Mouse (Mus musculus) forebrain, embryonic 15.5 days (tissue): Measurements from ENCODE around the gene Rac1. TPM values are rescaled to one million over a fixed set of nuclear protein-coding genes. Genes with fewer than 3 reads are reported as not detected.

Experiments
- ATAC-seq: fragments of 200-750 bp; cut with Nextera tagmentation; replicated peaks from 2 replicates; pipeline ENCODE4 v1.8.0; 2017; ENCODE audit warnings: mild to moderate bottlenecking, moderate TSS enrichment, moderate library complexity
- H3K27ac ChIP-seq: fragments of 300-500 bp; sonication (generic); replicated peaks from 2 replicates; pipeline ENCODE4 v1.5.1; 2015; ENCODE audit warnings: mild to moderate bottlenecking, inconsistent platforms
- H3K27me3 ChIP-seq: fragments of 300-500 bp; sonication (generic); 2 replicates; pipeline ENCODE4 v1.6.1; 2015; ENCODE audit warnings: inconsistent platforms
- H3K36me3 ChIP-seq: fragments of 300-500 bp; sonication (generic); 2 replicates; pipeline ENCODE4 v1.6.1; 2015; ENCODE audit warnings: mild to moderate bottlenecking, inconsistent platforms
- H3K4me1 ChIP-seq: fragments of 300-500 bp; sonication (generic); 2 replicates; pipeline ENCODE4 v1.6.1; 2015; ENCODE audit warnings: inconsistent platforms
- H3K4me2 ChIP-seq: fragments of 300-500 bp; sonication (generic); replicated peaks from 2 replicates; pipeline ENCODE4 v1.6.1; 2015; ENCODE audit warnings: mild to moderate bottlenecking, inconsistent platforms
- H3K4me3 ChIP-seq: fragments of 300-500 bp; sonication (generic); 2 replicates; pipeline ENCODE4 v1.5.1; 2015; ENCODE audit warnings: mild to moderate bottlenecking, inconsistent platforms
- H3K9ac ChIP-seq: fragments of 300-500 bp; sonication (generic); replicated peaks from 2 replicates; pipeline ENCODE4 v1.6.1; 2015; ENCODE audit warnings: mild to moderate bottlenecking, inconsistent platforms
- H3K9me3 ChIP-seq: fragments of 300-500 bp; sonication (generic); 2 replicates; pipeline ENCODE4 v1.6.1; 2016; ENCODE audit warnings: inconsistent platforms
- WGBS: fragments of 180-500 bp; shearing (Covaris S2); methylation state at CpG from one replicate; pipeline ENCODE4 v1.1.7; 2015; ENCODE audit warnings: mixed read lengths; 5-methylcytosine and 5-hydroxymethylcytosine counted together
- polyA plus RNA-seq: library from polyadenylated mRNA; unstranded; fragments of >200 nt; fragmentation: Nextera tagmentation; extraction: Ambion mirVana; gene quantifications from 2 replicates; pipeline ENCODE4 v1.2.1, GENCODE M21; 2015

Gene Rac1
- polyA plus RNA-seq, 1 experiment from 2014 or later, result 402 TPM

DNA sequence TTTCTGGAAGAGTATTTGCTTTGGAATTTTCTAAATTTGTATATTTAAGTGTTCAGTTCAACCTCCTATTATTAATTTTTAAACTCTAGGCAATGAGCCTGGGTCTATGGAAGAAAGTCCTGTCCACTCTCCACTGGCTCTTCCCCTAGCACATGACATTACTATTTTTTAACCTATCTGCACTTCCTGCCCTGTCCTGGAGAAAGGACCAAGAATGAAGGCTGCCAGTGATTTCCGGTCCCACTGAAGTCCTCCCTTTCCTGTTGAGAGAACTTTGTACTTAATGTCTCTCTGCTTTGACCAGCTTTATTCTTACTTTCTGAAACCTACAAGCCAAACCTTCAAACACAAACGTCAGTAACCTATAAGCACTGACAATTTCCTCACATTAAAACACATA lies 7.4 kb downstream of the Rac1 start:
- no peaks in the 10 kb centered on the region for H3K9me3 ChIP-seq
- H3K27ac ChIP-seq, result no peak overlapping the region
- H3K27me3 ChIP-seq, result no peaks in the 10 kb centered on the region
- H3K4me1 ChIP-seq, result peaks cover 10% of the 10 kb centered on the region
- H3K36me3 ChIP-seq, result peaks cover 12% of the 10 kb centered on the region
- H3K4me2 ChIP-seq, result no peak overlapping the region
- WGBS, result 87% methylated on average over 2 of the region's 2 CpGs
- no peak overlapping the region for H3K9ac ChIP-seq
- no peak overlapping the region for H3K4me3 ChIP-seq
- no peak for ATAC-seq

DNA sequence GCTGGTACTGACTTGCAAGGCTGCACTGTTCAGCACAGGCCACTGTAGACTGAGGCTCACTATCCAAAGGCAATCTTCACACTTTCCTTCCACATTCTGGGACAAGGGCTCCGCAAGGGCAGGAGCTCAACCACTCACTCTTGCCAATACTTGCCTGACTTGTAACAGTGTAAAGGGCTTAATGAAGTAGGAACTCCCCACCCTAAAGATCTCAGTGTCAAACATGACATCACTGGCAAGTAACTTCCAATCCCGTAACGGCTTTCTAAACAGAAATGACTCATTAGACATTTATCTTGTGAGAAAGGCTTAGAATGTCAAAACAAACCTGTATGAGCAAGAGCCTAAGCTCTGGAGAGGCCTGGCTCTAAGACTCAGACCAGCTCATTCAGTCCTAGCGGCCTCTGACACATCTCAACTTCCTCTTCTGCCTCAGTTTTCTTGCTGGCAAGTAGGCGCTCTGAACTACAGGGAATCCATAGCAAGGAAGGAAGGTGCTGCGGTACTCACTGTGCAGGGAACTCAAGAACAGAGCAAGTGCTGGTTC lies 9.7 kb downstream of the Rac1 start:
- no peaks in the 10 kb centered on the region for H3K4me1 ChIP-seq
- H3K9ac ChIP-seq, result no peak overlapping the region
- no peak overlapping the region for H3K4me3 ChIP-seq
- H3K27ac ChIP-seq, result no peak overlapping the region
- no peak overlapping the region for H3K4me2 ChIP-seq
- ATAC-seq, result no peak
- WGBS, result 72% methylated on average over 6 of the region's 6 CpGs
- no peaks in the 10 kb centered on the region for H3K9me3 ChIP-seq
- H3K36me3 ChIP-seq, result peaks cover 33% of the 10 kb centered on the region
- H3K27me3 ChIP-seq, result no peaks in the 10 kb centered on the region

DNA sequence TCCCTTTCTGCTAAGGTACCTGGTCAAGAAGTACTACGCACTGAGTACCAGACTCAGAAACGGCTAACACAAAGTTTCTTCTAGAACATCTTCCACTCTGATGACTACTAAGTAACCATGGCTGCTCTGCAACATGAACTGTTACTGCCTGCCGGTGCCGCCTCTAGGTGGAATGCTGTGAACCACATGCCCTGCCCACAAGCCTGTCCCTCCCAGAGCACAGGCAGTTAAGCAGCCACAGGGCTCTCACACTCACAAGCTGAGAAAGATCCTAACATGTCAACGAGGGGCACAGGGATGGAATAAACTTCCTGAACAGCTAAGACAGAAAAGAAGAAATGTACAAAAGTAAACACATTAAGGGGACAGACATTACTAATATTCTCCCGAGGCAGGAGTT lies 10.4 kb downstream of the Rac1 start:
- peaks cover 38% of the 10 kb centered on the region for H3K36me3 ChIP-seq
- 88% methylated on average over 6 of the region's 6 CpGs for WGBS

DNA sequence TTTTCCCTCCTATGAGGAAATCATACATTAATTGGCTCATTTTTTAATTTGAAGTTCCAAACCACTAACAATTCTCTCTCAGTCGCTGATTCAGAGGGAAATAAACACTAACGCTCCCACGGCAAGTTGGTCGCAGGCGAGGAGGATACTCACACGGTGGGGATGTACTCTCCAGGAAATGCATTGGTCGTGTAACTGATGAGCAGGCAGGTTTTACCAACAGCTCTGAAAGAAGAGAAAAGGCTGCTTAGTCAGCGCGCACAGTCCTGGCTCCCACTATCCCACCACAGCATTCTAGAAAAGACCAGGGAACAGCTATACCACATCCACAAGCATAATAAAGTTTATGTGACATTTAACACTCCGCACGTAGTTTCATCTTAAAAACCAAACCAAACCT lies 10.8 kb downstream of the Rac1 start:
- no peaks in the 10 kb centered on the region for H3K4me1 ChIP-seq
- ATAC-seq, result no peak
- no peak overlapping the region for H3K27ac ChIP-seq
- no peak overlapping the region for H3K4me3 ChIP-seq
- H3K9ac ChIP-seq, result no peak overlapping the region
- H3K27me3 ChIP-seq, result no peaks in the 10 kb centered on the region
- H3K36me3 ChIP-seq, result peaks cover 42% of the 10 kb centered on the region
- WGBS, result 91% methylated on average over 11 of the region's 11 CpGs
- H3K9me3 ChIP-seq, result no peaks in the 10 kb centered on the region
- no peak overlapping the region for H3K4me2 ChIP-seq

More for the DNA sequence above, 10.4 kb downstream of the Rac1 start:
- H3K27ac ChIP-seq, result no peak overlapping the region
- H3K9ac ChIP-seq, result no peak overlapping the region
- no peak overlapping the region for H3K4me2 ChIP-seq
- no peak overlapping the region for H3K4me3 ChIP-seq
- H3K4me1 ChIP-seq, result no peaks in the 10 kb centered on the region
- H3K27me3 ChIP-seq, result no peaks in the 10 kb centered on the region
- ATAC-seq, result no peak
- H3K9me3 ChIP-seq, result no peaks in the 10 kb centered on the region

DNA sequence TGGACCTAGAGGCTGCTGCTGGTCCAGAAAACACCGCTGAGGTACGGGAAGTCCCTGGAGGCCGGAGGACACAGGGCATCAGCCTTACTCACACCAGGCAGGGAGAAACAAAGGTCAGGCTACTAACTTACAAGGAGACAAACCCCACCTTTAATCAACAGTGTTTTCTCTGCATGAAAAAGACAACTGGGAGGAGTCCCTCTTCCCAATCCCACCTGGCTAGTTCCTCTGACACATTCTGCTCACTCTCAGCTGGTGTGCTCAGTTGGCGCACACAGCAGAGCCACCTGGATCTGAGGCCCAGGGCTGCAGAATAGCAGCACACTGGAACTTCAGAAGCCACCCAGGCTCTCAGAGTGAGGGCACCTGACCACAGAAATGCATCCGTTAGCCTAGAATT lies 13.0 kb downstream of the Rac1 start:
- Histone ChIP-seq H3K9ac (no peak overlapping the region), H3K4me3 (no peak overlapping the region), H3K4me1 (no peaks in the 10 kb centered on the region), H3K27me3 (no peaks in the 10 kb centered on the region), H3K4me2 (no peak overlapping the region), H3K36me3 (peaks cover 44% of the 10 kb centered on the region), H3K27ac (no peak overlapping the region), H3K9me3 (no peaks in the 10 kb centered on the region)
- no peak for ATAC-seq
- WGBS, result 98% methylated on average over 5 of the region's 5 CpGs

DNA sequence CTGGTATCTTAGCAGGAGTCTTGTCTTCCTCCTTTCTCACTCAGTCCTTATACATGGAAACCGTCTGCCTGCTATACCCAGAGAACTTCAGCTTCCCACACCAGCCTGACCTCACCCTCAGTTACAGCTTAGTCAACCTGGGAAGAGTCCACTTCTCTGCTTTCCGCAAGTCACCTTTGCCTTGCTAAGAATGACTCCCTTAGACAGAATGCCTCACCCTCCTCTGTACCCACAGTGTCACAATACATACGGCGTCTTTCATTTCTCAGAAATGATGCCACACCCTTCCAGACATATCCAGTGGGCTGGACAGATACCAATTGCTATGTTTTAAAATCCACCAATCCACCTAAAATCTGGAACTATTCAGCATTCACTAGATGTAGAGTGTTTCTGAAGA lies 15.5 kb downstream of the Rac1 start:
- peaks cover 48% of the 10 kb centered on the region for H3K36me3 ChIP-seq
- H3K4me1 ChIP-seq, result peaks cover 9% of the 10 kb centered on the region; the same call in 1 of the 2 replicates
- no peak for ATAC-seq
- no peak overlapping the region for H3K27ac ChIP-seq
- no peak overlapping the region for H3K9ac ChIP-seq
- 93% methylated on average over 4 of the region's 4 CpGs for WGBS
- H3K27me3 ChIP-seq, result no peaks in the 10 kb centered on the region
- no peaks in the 10 kb centered on the region for H3K9me3 ChIP-seq
- no peak overlapping the region for H3K4me3 ChIP-seq
- no peak overlapping the region for H3K4me2 ChIP-seq

DNA sequence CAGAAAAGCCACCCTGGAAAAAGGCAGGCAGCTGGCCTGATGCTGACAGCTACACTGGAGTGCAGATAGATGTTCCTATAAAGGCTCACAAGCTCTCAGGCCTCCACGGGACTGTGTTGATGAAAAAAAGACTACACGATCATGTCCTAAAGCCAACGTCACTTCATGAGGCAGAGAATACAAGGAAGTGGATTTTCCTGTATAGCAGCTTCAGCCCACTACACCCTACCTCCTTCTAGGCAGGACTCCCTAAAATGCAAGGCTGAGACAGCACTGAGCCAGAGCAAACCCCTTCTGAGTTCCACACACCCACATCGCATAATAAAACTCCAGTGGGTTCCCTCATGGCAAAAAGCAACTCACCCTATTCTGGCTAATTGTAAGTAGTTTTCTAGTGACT lies 16.3 kb downstream of the Rac1 start:
- no peak for ATAC-seq
- no peak overlapping the region for H3K4me3 ChIP-seq
- H3K9me3 ChIP-seq, result no peaks in the 10 kb centered on the region
- H3K4me2 ChIP-seq, result no peak overlapping the region
- H3K27me3 ChIP-seq, result no peaks in the 10 kb centered on the region
- WGBS, result 87% methylated on average over 4 of the region's 4 CpGs
- H3K9ac ChIP-seq, result no peak overlapping the region
- H3K27ac ChIP-seq, result no peak overlapping the region
- H3K36me3 ChIP-seq, result peaks cover 49% of the 10 kb centered on the region
- peaks cover 9% of the 10 kb centered on the region; the same call in 1 of the 2 replicates for H3K4me1 ChIP-seq

DNA sequence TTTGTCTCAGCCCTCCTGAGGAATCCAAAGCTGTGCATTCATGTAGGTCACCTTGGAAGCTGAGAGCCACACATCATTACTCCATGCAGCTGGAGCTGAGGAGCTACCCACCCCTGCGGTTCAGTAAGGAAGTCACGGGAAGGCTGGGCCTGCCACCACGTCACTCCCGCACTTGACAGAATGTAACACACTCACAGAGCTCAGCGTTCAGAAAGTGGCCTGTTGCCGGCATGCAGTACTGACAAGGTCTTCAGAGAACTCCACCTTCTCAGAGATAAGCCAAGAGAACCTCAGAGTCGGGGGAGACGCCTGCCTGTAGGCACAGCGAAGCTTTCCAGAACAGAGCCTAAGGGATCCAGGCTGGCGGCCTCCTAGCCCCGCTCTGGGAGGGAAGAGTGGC lies 18.1 kb downstream of the Rac1 start:
- H3K27me3 ChIP-seq, result no peaks in the 10 kb centered on the region
- ATAC-seq, result no peak
- H3K4me1 ChIP-seq, result peaks cover 9% of the 10 kb centered on the region; the same call in 1 of the 2 replicates
- no peak overlapping the region for H3K9ac ChIP-seq
- no peak overlapping the region for H3K4me3 ChIP-seq
- H3K27ac ChIP-seq, result no peak overlapping the region
- H3K36me3 ChIP-seq, result peaks cover 42% of the 10 kb centered on the region
- H3K4me2 ChIP-seq, result no peak overlapping the region
- H3K9me3 ChIP-seq, result no peaks in the 10 kb centered on the region
- WGBS, result 89% methylated on average over 11 of the region's 11 CpGs

DNA sequence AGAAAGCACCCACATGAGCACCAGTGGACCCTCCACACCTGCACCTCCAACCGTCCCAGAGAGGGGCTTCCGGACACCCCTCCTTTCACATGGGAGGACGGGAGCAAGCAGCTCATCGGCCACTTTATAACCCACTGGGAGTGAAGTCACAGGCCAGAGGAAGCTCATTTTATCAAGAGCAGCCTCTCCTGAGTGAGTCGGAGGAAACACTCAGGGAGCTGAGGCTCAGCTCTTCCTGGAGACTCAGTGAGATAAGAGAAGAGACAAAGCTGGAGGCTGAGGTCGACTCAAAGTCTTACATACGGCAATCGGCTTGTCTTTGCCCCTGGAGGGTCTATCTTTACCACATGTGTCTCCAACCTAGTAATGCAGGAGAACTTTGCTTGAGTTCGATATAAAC lies 18.5 kb downstream of the Rac1 start:
- no peaks in the 10 kb centered on the region for H3K27me3 ChIP-seq
- H3K4me3 ChIP-seq, result no peak overlapping the region
- no peaks in the 10 kb centered on the region for H3K9me3 ChIP-seq
- WGBS, result 91% methylated on average over 9 of the region's 9 CpGs
- peaks cover 9% of the 10 kb centered on the region; the same call in 1 of the 2 replicates for H3K4me1 ChIP-seq
- no peak for ATAC-seq
- H3K36me3 ChIP-seq, result peaks cover 42% of the 10 kb centered on the region
- H3K27ac ChIP-seq, result no peak overlapping the region
- H3K4me2 ChIP-seq, result no peak overlapping the region
- no peak overlapping the region for H3K9ac ChIP-seq

DNA sequence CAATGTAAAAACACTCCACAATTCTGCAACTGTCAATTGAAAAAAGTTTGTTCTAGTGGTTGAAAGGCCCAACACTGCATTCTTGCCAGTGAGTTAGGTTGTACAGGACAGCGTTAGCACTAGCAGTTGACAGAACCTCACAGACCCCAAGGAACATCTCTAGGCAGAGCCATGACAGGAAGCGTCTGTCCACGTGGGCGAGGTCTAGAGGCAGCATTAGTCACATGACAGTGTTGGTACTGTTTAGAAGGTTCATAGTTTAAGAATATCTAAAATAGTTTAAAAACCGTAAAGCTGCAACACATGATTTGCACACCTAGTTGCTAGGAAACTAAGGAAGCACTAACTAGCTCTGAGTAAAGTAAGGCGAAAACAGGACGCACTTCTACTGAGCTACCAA lies 22.3 kb downstream of the Rac1 start:
- WGBS, result 88% methylated on average over 7 of the region's 7 CpGs
- H3K27me3 ChIP-seq, result no peaks in the 10 kb centered on the region
- H3K36me3 ChIP-seq, result peaks cover 44% of the 10 kb centered on the region
- ATAC-seq, result no peak
- H3K4me3 ChIP-seq, result no peak overlapping the region
- no peaks in the 10 kb centered on the region for H3K9me3 ChIP-seq
- H3K4me1 ChIP-seq, result peaks cover 9% of the 10 kb centered on the region; the same call in 1 of the 2 replicates
- H3K9ac ChIP-seq, result no peak overlapping the region
- H3K4me2 ChIP-seq, result no peak overlapping the region
- H3K27ac ChIP-seq, result no peak overlapping the region

DNA sequence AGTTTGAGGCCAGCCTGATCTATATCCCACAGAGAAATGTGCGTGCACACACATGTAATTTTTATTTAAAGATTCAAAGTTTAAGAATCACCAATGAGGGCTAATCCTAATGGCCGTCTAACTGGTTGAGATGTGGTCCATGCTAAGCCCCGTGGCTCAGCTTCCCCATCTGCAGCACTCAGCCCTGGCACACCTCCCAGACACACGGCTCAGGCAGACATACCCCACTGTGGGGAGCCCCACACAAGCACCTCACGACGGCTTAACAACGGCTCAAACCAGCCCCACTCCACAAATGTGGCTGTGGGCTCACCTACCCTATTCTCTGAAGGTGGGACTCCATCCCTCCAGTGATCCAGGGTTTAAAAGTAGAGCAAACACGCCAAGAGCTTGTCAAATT lies 22.8 kb downstream of the Rac1 start:
- no peak for ATAC-seq
- 80% methylated on average over 8 of the region's 8 CpGs for WGBS
- H3K27ac ChIP-seq, result no peak overlapping the region
- H3K27me3 ChIP-seq, result no peaks in the 10 kb centered on the region
- H3K9ac ChIP-seq, result no peak overlapping the region
- H3K4me3 ChIP-seq, result no peak overlapping the region
- H3K4me1 ChIP-seq, result peaks cover 9% of the 10 kb centered on the region; the same call in 1 of the 2 replicates
- no peak overlapping the region for H3K4me2 ChIP-seq
- H3K36me3 ChIP-seq, result peaks cover 44% of the 10 kb centered on the region
- H3K9me3 ChIP-seq, result no peaks in the 10 kb centered on the region

DNA sequence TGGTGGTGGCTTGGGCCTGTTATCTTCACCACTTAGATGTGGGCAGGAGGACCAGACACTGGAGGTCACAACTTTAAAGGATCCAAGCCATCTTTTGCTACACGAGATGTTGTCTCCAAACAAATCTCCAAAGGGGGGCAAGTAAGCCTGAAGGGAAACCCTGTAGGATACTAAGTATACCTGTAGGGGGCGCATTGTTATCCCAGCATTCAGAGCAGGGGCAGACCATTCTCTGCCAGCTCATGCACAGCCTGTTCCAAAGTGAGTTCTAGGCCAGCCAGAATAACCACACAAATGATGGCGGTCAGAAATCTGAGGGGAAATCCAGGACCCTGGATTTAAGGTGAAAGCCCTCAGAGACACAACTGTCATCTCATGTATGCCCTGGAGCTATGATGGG lies 23.4 kb downstream of the Rac1 start:
- no peaks in the 10 kb centered on the region for H3K9me3 ChIP-seq
- no peak overlapping the region for H3K27ac ChIP-seq
- H3K36me3 ChIP-seq, result peaks cover 40% of the 10 kb centered on the region
- H3K9ac ChIP-seq, result no peak overlapping the region
- peaks cover 9% of the 10 kb centered on the region; the same call in 1 of the 2 replicates for H3K4me1 ChIP-seq
- no peak for ATAC-seq
- 64% methylated on average over 3 of the region's 3 CpGs for WGBS
- no peaks in the 10 kb centered on the region for H3K27me3 ChIP-seq
- H3K4me3 ChIP-seq, result no peak overlapping the region
- no peak overlapping the region for H3K4me2 ChIP-seq

DNA sequence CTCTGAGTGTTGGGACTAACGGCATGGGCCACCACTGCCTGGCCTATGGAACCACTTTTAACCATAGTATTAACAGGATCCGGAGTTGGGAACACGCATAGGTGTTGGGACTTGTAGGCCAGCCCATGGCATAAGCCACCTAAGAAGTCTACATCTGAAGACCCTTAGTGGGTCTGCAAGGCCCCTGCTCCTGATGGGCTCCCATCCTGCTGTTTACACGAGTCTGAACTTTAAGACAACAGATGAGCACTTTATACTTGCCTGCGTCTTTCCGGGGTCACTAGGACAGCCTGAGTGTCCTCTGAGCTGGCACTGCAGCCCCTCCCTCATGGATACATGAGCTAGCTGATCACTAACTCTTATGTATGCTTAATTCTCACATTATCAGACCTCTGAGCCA lies 24.1 kb downstream of the Rac1 start:
- no peak overlapping the region for H3K27ac ChIP-seq
- no peaks in the 10 kb centered on the region for H3K9me3 ChIP-seq
- no peak overlapping the region for H3K4me3 ChIP-seq
- ATAC-seq, result no peak
- H3K27me3 ChIP-seq, result no peaks in the 10 kb centered on the region
- H3K4me2 ChIP-seq, result no peak overlapping the region
- peaks cover 5% of the 10 kb centered on the region; the same call in 1 of the 2 replicates for H3K4me1 ChIP-seq
- no peak overlapping the region for H3K9ac ChIP-seq
- 95% methylated on average over 6 of the region's 6 CpGs for WGBS
- H3K36me3 ChIP-seq, result peaks cover 46% of the 10 kb centered on the region
